Mouse (Mus musculus) hindbrain, embryonic 10.5 days (tissue): ENCODE data around the gene Sfrp5. TPM values are rescaled to one million over a fixed set of nuclear protein-coding genes. Genes with fewer than 3 reads are reported as not detected.

Experiments used
- DNase-seq: peaks from one replicate; pipeline ENCODE4 v3.0.0-alpha.2; 2017; ENCODE audit warnings: low spot score
- H3K27ac ChIP-seq: fragments of 300-500 bp; sonication (generic); 2 replicates; pipeline ENCODE4 v1.5.1; 2016; ENCODE audit warnings: mild to moderate bottlenecking, moderate library complexity
- H3K27me3 ChIP-seq: fragments of 300-500 bp; sonication (generic); 2 replicates; pipeline ENCODE4 v1.6.1; 2016; ENCODE audit warnings: mild to moderate bottlenecking; ENCODE audit not compliant: poor library complexity, insufficient read depth, severe bottlenecking
- H3K36me3 ChIP-seq: fragments of 300-500 bp; sonication (generic); 2 replicates; pipeline ENCODE4 v1.6.1; 2016; ENCODE audit warnings: mild to moderate bottlenecking, moderate library complexity
- H3K4me1 ChIP-seq: fragments of 300-500 bp; sonication (generic); replicated peaks from 2 replicates; pipeline ENCODE4 v1.6.1; 2016; ENCODE audit warnings: mild to moderate bottlenecking
- H3K4me3 ChIP-seq: fragments of 300-500 bp; sonication (generic); 2 replicates; pipeline ENCODE4 v1.5.1; 2016; ENCODE audit warnings: mild to moderate bottlenecking, moderate library complexity
- H3K9me3 ChIP-seq: fragments of 300-500 bp; sonication (generic); 2 replicates; pipeline ENCODE4 v1.6.1; 2016; ENCODE audit warnings: mild to moderate bottlenecking, moderate library complexity
- WGBS: fragments of 180-500 bp; shearing (Covaris S2); methylation state at CpG from one replicate; pipeline ENCODE4 v1.1.7; 2016; 5-methylcytosine and 5-hydroxymethylcytosine counted together
- polyA plus RNA-seq: library from polyadenylated mRNA; unstranded; fragments of >200 nt; fragmentation: Nextera tagmentation; extraction: Ambion mirVana; gene quantifications from 2 replicates; pipeline ENCODE4 v1.2.1, GENCODE M21; 2016

The Sfrp5 gene
- polyA plus RNA-seq, 1 experiment from 2014 or later, result 0.26 TPM

DNA sequence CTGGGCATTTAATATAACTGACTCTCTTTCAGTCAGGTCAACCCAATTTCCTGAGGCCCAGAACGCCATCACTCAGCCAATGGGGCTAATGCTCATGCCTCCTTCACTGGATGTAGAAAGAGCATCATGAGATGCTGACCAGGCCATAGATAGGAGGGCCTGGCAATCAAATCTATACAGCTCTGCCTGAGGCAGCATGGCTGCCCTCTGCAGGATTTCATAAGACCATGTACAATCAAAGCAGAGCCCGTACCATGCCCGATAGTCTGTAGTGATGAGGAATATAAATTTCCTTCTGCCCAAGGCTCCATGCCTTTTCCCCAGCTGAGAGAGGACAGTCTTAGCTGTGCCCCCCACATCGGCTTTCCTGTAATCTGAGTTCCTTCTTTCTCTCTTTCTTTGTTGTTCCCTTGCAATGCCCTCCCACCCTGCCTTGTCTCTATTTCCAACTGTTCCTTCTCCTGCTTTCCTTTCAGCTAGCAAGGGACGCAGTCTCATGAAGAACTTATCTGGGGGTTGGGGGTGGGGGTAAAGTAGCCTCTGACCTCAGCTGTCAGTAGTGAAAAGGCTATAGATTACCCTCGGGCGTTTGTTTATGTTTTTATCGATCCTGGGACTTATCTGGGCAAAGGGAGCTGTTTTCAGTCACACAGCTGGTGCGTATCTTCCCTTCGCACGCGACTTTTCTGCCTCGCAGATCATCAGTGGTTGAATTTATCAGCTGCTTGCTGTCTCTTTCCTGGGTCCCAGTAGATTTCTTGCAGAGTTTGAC lies 43.6 kb downstream of the Sfrp5 start:
- H3K27me3 ChIP-seq, result no peaks in the 10 kb centered on the region
- DNase-seq, result peak; percentile 13
- no peaks in the 10 kb centered on the region for H3K36me3 ChIP-seq
- no peaks in the 10 kb centered on the region for H3K9me3 ChIP-seq
- H3K4me1 ChIP-seq, result peaks cover 14% of the 10 kb centered on the region
- WGBS, result 59% methylated on average over 13 of the region's 13 CpGs
- peak overlapping the region; percentile 70 for H3K27ac ChIP-seq
- no peak overlapping the region for H3K4me3 ChIP-seq

DNA sequence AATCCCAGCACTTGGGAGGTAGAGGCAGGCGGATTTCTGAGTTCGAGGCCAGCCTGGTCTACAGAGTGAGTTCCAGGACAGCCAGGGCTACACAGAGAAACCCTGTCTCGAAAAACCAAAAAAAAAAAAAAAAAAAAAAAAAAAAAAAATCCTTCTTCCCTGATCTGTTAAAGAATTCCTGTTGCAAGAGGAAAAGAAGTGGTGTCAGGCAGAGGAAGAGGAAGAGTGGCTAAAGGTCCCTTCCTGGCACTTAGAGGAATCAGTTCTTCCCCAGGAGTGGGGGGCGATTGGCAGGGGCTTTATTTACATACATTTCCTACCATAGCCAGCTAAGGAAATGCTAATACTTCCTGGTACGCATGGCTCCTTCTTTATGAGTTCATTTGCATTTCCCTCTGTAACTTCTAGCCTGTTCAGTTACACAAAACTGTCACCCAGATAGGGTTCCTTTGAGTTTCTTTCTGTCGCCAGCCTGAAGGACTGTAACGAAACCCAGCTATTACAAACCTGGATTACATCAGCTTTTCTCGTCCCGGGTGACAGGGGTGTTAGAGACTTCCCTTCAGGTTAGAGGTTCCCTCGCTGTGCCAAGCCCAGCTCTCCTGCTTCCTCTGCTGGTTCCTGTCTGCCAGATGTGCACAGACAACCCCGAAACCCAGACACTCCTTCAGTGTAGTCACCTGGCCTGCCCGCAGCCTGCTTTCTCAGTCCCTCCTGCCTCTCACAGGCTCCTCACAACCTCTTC lies 44.4 kb downstream of the Sfrp5 start:
- no peaks in the 10 kb centered on the region for H3K27me3 ChIP-seq
- DNase-seq, result no peak
- H3K36me3 ChIP-seq, result no peaks in the 10 kb centered on the region
- H3K9me3 ChIP-seq, result no peaks in the 10 kb centered on the region
- peaks cover 14% of the 10 kb centered on the region for H3K4me1 ChIP-seq
- no peak overlapping the region for H3K4me3 ChIP-seq
- WGBS, result 75% methylated on average over 12 of the region's 12 CpGs
- peak overlapping the region; percentile 70 for H3K27ac ChIP-seq

DNA sequence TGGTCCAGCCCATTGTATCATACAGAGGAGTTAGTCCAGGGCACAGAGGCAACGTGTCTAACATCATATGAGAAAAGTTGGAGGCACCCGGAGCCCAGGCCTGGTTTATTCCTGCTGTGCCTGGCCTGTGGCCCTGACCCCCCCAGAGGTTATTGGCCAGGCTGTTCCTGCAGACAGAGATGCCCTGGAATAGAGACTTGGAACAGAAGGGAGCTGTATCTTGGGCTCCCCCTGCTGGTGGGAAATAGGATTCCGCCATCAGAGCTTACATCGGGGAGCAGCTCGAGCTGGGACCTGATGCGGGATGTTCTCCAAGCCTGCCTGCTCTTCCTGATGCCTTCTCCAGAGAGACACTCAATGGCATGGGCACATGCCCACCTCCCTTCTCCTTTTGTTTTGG lies 50.1 kb downstream of the Sfrp5 start:
- no peak overlapping the region for H3K4me3 ChIP-seq
- peaks cover 25% of the 10 kb centered on the region for H3K27me3 ChIP-seq
- H3K36me3 ChIP-seq, result no peaks in the 10 kb centered on the region
- H3K4me1 ChIP-seq, result peaks cover 36% of the 10 kb centered on the region
- peak; percentile 86 for DNase-seq
- WGBS, result 8% methylated on average over 6 of the region's 6 CpGs
- H3K9me3 ChIP-seq, result no peaks in the 10 kb centered on the region
- H3K27ac ChIP-seq, result no peak overlapping the region

DNA sequence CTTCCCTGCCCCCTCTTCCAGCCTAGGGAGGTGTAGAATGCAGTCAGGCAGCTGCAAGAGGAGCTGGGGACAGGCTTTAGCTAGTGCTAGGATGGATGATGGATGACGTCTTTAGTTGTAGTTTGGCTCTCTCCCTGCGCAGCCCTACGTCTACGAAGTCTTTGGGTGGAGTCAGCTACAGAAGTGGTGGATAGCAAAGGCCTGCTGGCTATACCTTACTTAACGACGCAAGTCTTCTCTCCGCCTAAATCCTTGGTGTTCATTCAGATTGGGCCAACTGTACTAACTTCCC lies 53.5 kb downstream of the Sfrp5 start:
- no peak for DNase-seq
- Histone ChIP-seq H3K4me3 (peak overlapping the region; percentile 67), H3K4me1 (peaks cover 38% of the 10 kb centered on the region), H3K9me3 (no peaks in the 10 kb centered on the region), H3K27ac (no peak overlapping the region), H3K36me3 (no peaks in the 10 kb centered on the region), H3K27me3 (peaks cover 48% of the 10 kb centered on the region)
- 21% methylated on average over 7 of the region's 7 CpGs for WGBS

Other genes starting within 250 kb of the Sfrp5 start
- 32.2 and 39.5 TPM in 2 replicates for gene Mms19, start 221.1 kb downstream of the Sfrp5 start, polyA plus RNA-seq
- 11.5 and 16.9 TPM in 2 replicates for gene Ubtd1, start 220.5 kb downstream of the Sfrp5 start, polyA plus RNA-seq
- 0.39 TPM in 1 of 2 replicates, not detected in the other for gene Ankrd2, start 166.3 kb downstream of the Sfrp5 start, polyA plus RNA-seq
- gene Hoga1, start 156.6 kb downstream of the Sfrp5 start, polyA plus RNA-seq, result 1.3 and 1.9 TPM in 2 replicates
- not detected in 2 replicates for gene 4933411K16Rik, start 150.0 kb downstream of the Sfrp5 start, polyA plus RNA-seq
- gene Morn4, start 115.9 kb downstream of the Sfrp5 start, polyA plus RNA-seq, result 52.6 and 73.6 TPM in 2 replicates
- gene Pi4k2a, start 111.8 kb downstream of the Sfrp5 start, polyA plus RNA-seq, result 28.2 TPM in 2 replicates
- gene Avpi1, start 73.2 kb downstream of the Sfrp5 start, polyA plus RNA-seq, result 17.5 and 19.0 TPM in 2 replicates
- gene Marveld1, start 54.9 kb downstream of the Sfrp5 start, polyA plus RNA-seq, result 3.1 and 3.6 TPM in 2 replicates
- gene Zfyve27, start 38.3 kb downstream of the Sfrp5 start, polyA plus RNA-seq, result 35.3 and 40.2 TPM in 2 replicates
- gene Golga7b, start 45.3 kb upstream of the Sfrp5 start, polyA plus RNA-seq, result 1.7 and 4.2 TPM in 2 replicates
- 5.5 and 8.8 TPM in 2 replicates for gene Crtac1, start 229.5 kb upstream of the Sfrp5 start, polyA plus RNA-seq